Mouse (Mus musculus) left cerebral cortex, adult 18-20 months (tissue): ENCODE measurements around the gene Tor2a. TPM values are rescaled to one million over a fixed set of nuclear protein-coding genes. Genes with fewer than 3 reads are reported as not detected.

ENCODE experiments used
- DNase-seq, 2 experiments: peaks; one replicate each; pipeline ENCODE4 v3.0.0; 2021 to 2022; ENCODE audit warnings: low spot score in 2 of 2, mixed read lengths in 1 of 2
- long read RNA-seq, 2 experiments: library from polyadenylated mRNA; stranded (forward); transcript quantifications; one replicate each; pipeline ENCODE4 v2.0.0; 2021
- total RNA-seq, 2 experiments: library from RNA; stranded (reverse); gene quantifications; 2 replicates each; pipeline ENCODE4 v1.2.3; 2021

Tor2a gene
- total RNA-seq: 10 to 100 TPM; 28.7 to 34.3 TPM
- long read RNA-seq, experiment 1, transcript Tor2a-201 (5 exons, 1,536 nt): major isoform, 34 of 56 reads
- long read RNA-seq, experiment 1, partial matches to known transcripts: 2 of 56 reads
- long read RNA-seq, experiment 1, other reads (novel, unspliced or antisense): 15 of 56 reads
- long read RNA-seq, experiment 2, transcript Tor2a-201 (5 exons, 1,536 nt): major isoform, 33 of 55 reads
- long read RNA-seq, experiment 2, transcript Tor2a-206 (5 exons, 915 nt): minor isoform, 7 of 55 reads
- long read RNA-seq, experiment 2, partial matches to known transcripts: 1 of 55 reads
- long read RNA-seq, experiment 2, other reads (novel, unspliced or antisense): 10 of 55 reads

DNA sequence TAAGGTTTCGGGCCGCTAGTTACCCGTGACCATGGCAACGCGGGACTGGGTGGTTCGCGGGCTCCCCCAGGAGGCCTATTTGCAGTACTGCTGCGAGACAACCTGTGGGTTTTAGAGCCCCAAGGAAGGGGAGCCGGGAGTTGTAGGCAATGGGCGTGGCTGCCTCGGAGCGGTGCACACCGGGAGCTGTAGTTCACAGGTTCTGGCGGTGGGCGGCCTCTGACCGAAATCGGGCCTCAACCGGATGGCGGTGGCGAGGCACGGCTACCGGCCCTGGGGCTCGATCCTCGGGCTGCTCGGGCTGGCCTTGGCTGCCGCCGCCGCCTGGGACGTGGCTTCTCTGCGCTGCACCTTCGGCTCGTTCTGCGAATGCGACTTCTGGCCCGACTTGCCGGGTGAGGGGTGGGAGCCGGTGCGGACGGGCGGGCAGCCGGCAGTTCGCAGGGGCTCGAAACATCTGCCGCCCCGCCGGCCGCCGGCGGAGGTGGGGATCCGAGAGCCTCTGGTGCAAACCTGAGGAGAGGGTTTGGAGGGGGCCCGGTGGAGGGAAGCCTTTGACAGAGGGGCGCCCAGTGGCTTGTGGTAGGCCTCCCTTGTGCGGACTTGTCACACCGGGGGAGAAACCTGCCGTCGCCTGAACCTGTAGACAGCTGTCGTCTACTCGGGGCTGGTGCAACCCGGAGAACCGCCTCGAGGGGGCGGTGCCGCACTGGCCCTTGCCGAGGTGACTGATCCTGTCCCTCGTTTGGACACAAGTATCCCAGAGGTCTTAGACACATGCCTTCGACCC is at the start of gene Tor2a:
Gene Tor2a, plus strand, starts transcription at position 179 of the 790 bp plus-strand sequence.
- DNase-seq: peak; percentile 96 to 97

DNA sequence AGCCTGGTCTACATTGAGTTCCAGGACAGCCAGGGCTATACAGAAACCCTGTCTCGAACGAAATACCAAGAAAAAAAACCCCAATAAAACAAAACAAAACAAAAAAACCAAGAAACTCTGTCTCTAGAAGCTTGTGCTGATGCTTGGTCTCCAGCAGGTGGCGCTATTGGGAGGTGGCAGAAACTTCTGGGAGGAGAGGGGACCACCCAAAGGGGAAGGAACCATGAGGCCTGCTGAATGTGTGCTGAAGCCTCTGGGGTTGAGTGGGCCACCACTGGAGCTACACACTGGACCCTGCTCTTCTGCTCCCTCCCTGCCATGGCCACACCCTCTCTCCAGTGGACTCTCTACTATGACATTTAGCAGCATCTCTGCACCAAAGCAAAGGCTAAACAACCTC is 48.4 kb upstream of the Tor2a start:
- DNase-seq: peak in 1 of 2 experiments; percentile 57

DNA sequence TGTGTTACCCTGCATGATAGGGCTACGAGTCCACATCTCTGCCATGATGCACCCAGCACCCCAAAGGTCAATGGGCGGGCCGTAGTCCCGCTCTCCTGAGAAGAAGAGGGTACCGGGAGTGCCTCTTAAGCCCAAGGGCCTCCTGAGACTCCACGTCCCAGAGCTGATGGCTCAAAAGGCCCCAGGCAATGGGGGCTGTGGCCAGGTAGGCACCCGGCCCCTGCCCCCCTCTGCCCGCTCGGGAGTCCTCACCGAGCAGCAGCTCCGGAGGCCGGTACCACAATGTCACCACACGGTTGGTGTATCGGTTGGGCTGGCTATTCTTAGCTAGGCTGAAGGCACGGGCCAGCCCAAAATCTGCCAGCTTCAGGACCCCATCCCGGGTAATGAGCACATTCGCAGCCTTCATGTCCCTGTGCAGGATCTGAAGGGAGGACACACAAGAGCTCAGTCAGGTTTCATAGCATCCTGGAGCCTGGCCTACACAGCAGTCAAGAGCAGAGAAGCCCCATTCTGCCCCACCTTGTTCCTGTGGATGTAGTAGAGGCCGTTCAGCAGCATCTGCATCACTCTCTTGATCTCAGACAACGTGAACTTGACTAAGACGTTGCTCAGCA is 47.4 kb upstream of the Tor2a start:
- DNase-seq: no peak

DNA sequence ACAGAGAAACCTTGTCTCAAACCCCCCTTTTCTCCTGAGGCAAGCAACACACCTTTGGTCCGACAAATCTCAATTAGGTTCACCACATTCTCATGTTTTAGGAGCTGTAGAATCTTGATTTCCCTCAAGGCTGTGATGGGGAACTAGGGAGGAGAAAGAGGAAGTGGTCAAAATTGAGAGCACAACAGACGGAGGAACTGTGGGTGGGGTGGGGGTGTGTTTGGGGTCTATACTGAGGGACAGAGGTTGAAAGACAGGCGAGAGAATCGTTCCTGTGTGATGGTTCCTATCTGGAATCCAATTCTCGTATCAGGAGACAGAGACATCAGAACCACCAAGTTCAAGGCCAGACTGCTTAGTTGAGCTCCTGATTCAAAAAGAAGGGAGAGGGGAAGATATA is 46.6 kb upstream of the Tor2a start:
- no peak for DNase-seq

GRCm38 (mm10) chr2:32711301-32712056 is 45.6 kb upstream of the Tor2a start:
- DNase-seq: no peak

DNA sequence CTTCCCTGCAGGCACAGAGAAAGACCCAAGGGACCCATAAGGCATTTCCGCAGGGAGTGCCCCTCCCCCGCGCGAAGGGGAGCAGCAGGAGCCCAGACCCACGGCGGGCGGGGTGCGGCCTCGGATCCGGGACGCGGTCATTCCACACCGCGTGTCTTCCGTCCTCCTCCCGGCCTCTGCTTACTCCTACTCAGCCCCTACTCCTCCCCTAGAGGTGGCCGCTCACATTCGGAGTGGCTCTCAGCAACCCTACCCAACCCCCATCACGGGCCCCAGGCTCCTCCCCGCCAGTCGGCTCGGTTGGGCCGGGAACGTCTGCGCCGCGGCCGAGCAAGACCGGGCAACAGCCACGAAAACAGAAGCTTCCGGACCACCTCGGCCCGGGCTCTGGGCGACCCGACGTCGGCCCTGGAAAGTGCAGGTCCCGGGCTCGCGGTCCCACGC is 44.9 kb upstream of the Tor2a start:
- peak; percentile 38 to 45 for DNase-seq

DNA sequence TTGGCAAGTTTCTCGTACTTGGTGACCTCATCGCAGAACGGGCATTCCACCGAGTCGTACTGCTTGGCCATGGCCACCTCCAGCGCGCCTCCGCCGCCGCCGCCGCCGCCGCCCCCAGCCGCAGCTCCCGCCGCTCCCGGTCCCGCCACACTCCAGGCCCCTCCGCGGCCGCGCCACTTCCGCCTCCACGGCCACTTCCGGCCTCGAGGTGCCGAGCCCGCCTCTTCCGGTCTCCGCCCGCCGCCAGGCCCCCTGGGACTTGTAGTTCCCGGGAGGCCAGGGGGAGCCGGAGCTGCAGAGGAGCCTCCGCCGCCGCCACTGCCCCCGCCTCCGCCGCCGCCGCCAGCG is 44.5 kb upstream of the Tor2a start:
- DNase-seq: peak; percentile 94 to 96

DNA sequence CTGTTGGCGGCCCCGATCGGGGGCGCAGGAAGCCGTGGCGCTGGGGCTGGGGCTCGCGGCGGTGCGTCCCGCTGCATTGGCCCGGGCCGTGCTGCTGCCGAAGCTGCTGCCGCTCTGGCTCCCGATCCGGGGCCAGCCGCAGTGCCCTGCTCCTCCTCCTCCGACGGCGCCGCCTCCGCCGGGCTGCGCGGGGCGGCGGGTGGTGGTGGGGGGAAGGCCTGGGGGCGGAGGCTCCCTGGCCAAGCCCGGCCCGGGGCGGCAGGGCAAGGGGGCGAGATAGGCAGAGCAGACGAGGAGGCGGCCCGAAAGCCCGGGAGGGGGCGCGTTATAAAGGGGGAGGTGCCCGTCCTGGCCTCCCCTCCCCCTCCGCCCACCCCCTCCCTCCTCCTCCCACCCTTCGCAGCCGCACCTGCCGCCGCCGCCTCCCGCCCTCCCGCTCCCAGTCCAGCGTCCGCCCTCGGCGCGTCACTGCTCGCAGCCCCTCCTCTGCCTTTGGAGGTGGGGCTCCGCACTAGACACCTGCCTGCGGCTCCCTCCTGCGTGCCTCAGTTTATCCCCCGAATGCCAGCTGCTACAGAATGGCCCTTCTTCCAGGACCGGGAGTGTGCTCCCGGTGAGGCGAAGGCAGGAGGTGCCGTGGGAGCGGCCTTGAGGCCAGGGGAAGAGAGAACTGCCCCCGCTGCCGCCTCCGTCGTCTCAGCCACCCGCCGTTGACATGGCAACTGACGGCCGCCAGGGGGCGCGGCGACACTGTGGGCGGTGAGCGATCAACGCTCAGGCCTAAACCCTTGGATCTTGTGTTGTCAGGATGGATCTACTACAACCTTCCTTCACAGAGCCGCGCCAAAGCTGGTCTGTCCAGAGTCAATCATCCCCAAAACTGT is 43.9 kb upstream of the Tor2a start, which contains the start of gene Cdk9:
Gene Cdk9, minus strand, starts transcription at position 143 of the 884 bp plus-strand sequence.
- DNase-seq: peak; percentile 90 to 93

GRCm38 (mm10) chr2:32714117-32714986 is 42.7 kb upstream of the Tor2a start:
- no peak for DNase-seq

- no peak for DNase-seq
These were observed 42.0 kb upstream of the Tor2a start for GRCm38 (mm10) chr2:32714987-32715425.

DNA sequence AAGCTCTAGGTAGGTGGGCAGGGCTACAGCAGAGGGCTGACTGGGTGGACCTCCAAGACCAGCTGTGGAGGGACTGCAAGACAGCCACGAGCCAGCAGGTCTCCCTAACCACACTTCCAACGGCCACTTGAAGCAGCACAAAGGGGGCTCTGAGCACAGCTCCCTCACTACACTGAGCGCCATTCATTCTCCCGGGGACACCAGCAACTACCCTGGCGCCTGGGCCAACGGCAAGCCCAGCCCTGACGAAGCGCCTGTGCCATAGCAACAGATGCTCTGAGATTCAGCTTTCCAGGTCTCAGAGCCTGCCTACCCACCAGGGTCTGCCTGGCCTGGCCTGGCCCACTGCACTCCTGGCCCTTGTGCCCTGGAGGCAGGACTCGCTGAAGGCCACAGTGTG is 38.3 kb upstream of the Tor2a start:
- DNase-seq: no peak

- no peak for DNase-seq
These were observed 37.0 kb upstream of the Tor2a start for GRCm38 (mm10) chr2:32720053-32720452.

DNA sequence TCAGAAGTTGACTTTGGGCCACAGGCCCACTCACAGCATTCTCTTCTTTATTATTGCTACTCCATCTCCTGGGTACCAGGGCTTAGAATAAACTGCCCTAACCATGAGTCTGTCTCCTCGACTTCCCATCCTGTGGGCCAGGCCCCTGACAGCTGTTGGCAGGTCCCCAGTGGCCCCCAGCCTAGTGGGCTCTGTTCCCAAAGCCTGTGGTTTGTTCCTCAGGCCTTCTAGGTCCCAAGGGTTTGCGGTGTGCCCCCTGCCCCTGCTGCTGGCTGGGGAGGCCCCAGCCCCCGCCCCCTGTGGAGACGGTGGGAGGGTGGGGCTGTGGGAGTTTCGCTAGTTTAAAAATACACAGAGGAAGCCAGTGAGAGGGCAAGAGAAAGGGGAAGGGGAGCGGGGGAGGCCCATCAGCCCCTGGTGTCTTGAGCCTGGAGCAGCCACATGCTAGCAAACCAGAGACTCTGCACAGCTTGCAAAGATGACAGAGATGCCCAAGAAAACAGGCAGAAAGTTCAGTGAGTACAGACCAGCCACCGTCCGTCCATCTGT is 36.3 kb upstream of the Tor2a start, which contains the start of gene Sh2d3c:
Gene Sh2d3c, plus strand, starts transcription at position 375 of the 549 bp plus-strand sequence.
- no peak for DNase-seq

GRCm38 (mm10) chr2:32722046-32722445 is 35.0 kb upstream of the Tor2a start:
- no peak for DNase-seq

DNA sequence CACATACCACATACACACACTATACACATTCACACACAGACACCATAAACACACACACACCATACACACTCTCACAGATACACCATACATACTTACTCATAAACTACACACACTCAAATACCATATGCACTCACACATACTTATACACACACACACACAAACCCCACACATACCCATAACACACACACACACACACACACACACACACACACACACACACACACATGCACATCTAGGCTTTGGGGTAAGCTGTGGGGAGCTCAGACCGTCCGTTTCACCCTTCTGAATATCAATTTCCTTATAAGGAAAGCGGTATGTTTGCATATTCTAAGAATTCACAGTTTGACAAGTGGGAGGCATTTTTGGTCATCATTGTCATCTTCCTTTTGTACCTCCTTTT is 34.5 kb upstream of the Tor2a start:
- no peak for DNase-seq

DNA sequence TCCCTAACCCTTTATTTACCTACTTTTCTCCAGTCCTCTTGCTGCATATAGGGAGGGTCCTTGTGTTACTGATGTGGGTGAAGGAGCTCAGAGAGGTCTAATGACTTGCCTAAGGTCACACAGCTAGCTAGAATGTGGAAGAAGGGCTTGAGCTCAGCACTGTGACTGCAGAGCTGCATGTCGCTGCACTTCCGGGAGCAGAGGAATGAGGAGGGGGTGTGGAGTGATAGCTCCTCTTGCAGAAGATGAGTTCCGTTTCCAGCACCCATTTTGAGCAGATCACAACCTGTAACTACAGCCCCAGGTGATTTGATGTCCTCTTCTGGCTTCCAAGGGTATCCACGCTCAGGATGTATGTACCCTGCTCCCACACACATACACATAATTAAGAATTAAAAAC is 32.9 kb upstream of the Tor2a start:
- DNase-seq: no peak

- no peak for DNase-seq
These were observed 31.9 kb upstream of the Tor2a start for GRCm38 (mm10) chr2:32724832-32725790.

DNA sequence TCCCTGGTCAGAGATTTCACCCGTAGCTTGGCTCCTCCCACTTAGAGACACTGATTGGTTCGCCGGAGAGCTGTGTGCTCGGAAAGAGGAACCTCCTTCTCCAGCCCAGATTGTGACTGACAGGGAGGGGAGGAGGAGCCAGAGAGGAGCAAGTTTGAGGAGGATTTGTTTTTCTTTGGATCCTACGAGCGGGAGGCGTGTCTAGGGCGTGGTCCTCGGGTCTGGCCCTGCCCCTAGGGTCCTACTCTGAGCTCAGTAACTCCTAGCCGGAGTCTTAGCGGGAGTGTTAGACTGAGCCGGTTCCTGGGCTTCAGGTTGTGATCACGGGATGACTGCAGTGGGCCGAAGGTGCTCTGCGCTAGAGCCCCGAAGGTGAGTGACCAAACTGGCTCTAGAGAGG is 29.6 kb upstream of the Tor2a start:
- peak; percentile 75 to 82 for DNase-seq
